Mouse (Mus musculus) NIH3T3 (cell line): Measurements from ENCODE around the gene Trmt1.
A peak's percentile ranks its signal among the peaks of the same experiment; 100 is the strongest.

Experiments used
- DNase-seq: peaks from one replicate; pipeline ENCODE4 v3.0.0-alpha.2; 2012; ENCODE audit warnings: low read depth

Gene Trmt1

GRCm38 (mm10) chr8:84709931-84710330, 23.8 kb downstream of the Trmt1 start:
- DNase-seq: no peak

DNA sequence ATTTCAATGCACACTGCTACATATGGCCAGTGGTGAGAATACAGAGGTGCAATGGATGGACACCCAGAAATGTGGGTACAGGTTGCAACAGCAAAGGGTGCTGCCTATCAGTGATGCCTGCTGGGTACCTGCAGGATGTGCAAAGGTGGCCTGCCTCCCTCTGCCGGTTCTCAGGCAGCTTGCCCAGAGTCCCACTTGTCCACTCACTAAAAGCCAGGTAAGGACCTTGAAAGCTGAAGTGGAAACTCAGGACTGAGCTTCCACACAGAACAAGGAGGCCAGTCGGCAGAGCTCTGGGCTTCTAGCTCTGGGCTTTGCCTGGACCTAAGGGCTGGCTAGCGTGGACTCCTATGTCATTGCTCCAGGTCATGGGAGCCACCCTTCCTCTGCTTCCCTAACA, 25.2 kb downstream of the Trmt1 start:
- DNase-seq: no peak

- DNase-seq: peak; percentile 84
These were observed 26.0 kb downstream of the Trmt1 start for GRCm38 (mm10) chr8:84711933-84712758.

DNA sequence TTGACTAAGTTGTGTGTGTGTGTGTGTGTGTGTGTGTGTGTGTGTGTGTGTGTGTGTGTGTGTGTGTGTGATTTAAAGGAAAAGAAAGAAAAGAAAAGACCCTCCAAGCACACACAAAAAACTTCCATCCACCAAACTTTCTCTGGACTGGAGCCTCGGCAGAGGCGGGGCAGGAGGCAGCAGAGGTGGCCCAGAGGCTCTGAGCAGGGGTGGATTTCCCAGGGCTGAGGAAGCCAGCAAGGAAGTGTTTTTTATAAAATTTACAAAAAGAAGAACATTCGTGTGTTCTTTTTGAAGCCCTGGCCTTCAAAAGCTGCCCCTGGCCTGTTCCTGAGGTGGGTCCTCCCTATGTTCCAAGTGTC, 26.6 kb downstream of the Trmt1 start:
- no peak for DNase-seq

DNA sequence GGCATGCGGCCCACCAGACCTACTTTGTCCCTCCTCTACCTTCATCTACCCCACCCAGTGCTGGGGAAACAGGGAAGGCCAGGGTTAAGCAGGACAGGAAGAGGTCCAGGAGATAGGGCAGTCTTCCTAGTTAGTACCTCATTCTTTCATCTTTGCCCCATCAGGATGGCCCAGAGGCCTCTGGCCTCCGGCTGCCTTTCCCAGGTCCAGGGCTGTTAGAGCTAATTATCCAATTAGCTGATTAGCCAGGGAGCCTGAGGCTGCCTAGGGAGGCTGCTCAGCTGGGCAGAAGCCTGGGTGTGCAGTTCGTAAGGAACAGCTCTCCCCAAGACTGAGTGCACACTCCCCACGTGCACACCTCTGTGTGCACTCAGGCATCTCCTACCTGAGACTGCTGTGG, 27.3 kb downstream of the Trmt1 start:
- DNase-seq: no peak

DNA sequence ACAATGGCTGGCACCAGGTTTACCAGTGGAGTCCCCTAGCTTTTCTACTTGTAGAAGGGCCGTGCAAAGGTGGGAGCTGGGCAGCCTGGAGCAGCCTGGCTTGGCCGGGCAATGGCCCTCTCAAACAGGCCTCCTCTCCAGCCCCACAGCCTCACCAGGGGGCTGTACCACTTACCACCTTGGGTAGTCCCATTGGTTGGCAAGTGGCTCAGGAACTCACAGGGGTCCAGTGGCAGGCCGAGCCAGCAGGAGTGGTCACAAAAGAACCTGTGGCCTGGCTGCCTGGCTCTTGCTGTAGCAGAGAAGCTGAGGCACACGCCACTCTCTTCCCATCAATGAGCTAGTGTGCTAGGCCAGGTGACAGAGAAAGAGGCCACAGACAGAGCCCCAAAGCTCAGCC, 28.1 kb downstream of the Trmt1 start:
- no peak for DNase-seq

DNA sequence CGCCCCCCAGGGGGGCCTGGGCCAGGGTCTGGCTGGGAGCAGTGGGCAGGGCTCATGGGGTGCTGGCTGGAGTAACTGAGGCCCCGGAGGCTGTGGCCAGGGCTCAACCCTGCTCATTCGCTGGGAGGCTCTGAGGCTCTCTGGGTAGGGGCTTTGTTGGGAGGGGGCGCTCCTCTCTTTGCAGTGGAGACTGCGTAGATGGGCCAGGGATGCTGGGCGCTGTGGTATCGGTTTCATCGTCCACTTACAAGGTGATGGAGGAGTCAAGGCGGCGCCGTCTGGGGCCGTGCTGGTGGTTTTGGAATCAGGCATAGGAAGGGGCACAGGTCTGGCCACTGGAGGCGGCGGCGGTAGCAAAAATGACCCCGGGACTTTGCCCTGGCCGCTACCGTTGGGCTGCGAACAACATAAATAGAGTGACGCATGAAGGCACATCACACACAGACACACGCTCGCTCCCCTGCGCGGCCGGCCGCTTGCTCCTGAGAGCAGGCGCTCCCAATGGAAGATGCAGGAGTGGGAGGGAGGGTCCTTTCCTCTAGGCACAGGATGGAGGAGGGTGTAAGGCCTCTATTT, 29.9 kb downstream of the Trmt1 start:
- no peak for DNase-seq

- no peak for DNase-seq
These were observed 30.7 kb downstream of the Trmt1 start for GRCm38 (mm10) chr8:84716790-84717189.

- DNase-seq: no peak
These were observed 32.4 kb downstream of the Trmt1 start for GRCm38 (mm10) chr8:84718476-84718875.

DNA sequence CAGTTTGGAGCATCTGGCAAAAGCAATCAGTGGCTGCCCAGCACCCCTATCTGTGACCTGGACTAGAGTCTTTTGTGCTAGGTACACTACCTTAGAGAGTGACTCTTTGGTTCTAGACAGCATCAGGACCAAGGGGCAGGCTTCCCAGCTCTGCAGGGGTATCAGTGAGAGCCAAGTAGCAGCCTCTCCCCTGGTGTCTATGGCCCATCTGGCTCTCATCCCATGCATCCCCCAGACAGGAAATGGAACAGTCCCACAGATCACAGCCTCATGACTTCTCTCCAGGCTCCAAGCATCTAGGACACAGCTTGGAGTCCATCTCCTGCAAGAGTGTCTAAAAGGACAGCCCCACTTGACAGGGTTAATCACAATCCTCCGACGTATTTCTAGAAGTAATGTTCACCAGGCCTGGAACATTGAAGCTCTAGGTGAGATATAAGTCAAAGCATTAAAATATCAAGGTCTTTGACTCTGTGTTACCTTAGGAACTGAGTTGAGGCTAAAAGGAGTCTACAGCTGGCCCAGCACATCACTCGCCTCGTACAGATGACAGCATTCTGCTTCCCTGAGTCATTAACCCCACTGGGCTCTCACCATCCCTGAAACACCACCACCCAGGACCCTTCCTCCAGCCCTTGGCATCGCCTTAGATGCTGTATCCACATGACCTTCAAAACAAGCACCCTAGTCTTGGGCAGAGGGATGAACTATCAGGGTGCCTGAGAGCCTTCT, 33.0 kb downstream of the Trmt1 start:
- DNase-seq: no peak

DNA sequence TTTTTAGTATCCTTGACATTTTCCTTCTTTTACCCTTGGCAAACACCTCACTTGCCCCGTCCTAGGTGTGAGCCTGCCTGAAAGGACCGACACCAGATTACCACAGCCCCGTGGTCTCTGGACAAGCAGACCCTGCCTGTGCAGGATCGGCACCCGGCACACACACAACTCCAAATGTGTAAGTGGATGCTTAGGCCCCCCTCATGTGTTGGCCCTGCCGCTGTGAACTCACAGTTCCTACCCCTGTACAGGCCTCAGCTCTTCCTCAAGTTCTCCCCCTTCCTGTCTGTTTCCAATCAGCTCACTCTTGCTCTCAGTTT, 36.4 kb downstream of the Trmt1 start:
- no peak for DNase-seq

DNA sequence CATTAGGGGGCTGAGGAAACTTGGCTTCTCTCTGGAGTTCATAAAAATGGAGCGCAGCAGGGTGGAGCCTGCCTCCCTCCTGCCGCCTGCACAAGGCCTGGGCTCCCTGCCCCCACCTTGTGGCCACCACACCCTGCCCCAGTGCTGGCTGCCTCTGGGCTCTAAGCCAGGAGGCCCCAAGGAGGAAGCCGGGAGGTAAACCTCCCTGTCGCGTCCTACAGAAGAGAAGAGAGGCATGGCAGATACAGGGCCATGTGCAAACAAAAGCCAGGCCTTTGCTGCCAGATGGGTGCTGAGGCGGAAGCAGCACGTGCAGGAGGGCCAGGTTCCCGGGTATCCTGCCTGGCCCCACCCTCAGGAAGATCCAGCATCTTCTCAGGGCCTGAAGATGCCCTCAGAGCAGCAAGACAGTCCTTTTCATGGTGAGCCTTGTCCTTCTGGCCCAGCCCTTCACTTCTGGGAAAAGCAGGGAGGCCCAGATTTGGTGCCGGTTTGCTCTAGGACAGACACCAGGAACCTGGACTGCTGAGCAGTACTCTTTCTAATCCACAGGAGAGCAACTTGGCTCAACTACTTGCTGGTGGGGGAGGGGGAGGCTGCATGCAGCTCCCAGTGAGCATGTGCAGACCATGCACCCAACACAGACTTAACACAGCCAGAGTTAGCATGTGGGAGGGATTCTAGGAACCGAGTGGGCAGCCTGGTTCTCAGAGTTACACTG, 36.9 kb downstream of the Trmt1 start, which contains the start of gene G430095P16Rik:
G430095P16Rik (plus strand) TSS at position 158 of the 721 bp plus-strand sequence.
- DNase-seq: peak; percentile 96

DNA sequence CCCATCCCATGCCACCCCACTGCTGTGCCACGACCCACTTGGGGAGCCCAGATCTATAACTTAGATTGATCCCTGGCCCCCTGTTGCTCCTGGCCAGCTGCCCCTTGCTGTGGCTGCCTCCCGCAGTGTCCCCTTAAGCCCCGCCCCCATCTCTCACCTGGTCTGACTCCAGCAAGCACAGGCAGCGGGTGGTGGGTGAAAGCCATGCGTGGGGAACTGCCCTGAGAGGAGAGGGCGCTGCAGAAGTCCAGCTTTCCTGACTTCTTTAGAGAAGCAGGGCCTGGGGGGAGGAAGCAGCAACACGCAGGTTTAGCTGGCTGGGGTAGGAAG, 37.4 kb downstream of the Trmt1 start:
- DNase-seq: no peak

GRCm38 (mm10) chr8:84724683-84725082, 38.6 kb downstream of the Trmt1 start:
- DNase-seq: no peak

DNA sequence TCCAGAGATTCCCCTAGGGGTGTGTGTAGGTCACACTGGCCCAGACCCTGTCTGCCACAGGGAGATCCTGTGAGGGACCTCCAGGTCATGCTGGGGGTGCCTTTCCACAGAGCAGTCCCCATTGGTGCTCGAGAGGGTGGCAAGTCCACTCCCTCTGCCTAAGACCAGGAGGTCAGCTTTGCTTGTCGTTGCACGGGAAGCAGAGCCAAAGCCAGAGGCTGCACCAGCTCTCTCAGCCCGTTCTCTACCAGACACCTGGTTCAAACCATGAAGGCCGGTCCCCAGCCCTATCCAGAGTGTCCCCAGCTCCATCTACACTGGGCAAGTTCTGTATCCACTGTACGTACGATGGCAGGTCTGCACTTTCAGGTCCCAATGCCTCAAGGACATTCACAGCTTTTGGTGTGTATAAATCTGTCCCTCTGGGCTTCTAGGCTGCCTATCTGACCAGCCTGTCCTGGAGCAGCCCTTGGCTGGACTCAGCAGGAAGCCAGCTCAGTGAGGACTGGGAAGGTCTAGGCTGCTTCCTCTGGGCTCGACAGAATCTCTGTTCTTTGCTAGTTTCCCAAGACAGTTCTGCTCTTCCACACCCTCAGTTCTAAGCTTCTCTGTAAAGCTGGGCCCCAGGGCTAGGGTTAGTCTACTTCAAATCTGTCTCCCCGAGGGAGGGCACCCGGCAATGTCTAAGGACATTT, 39.3 kb downstream of the Trmt1 start:
- DNase-seq: no peak

GRCm38 (mm10) chr8:84725941-84726259, 39.8 kb downstream of the Trmt1 start:
- DNase-seq: peak; percentile 76

- DNase-seq: no peak
These were observed 42.4 kb downstream of the Trmt1 start for GRCm38 (mm10) chr8:84728474-84728873.

GRCm38 (mm10) chr8:84729921-84730362, 43.8 kb downstream of the Trmt1 start:
- no peak for DNase-seq

DNA sequence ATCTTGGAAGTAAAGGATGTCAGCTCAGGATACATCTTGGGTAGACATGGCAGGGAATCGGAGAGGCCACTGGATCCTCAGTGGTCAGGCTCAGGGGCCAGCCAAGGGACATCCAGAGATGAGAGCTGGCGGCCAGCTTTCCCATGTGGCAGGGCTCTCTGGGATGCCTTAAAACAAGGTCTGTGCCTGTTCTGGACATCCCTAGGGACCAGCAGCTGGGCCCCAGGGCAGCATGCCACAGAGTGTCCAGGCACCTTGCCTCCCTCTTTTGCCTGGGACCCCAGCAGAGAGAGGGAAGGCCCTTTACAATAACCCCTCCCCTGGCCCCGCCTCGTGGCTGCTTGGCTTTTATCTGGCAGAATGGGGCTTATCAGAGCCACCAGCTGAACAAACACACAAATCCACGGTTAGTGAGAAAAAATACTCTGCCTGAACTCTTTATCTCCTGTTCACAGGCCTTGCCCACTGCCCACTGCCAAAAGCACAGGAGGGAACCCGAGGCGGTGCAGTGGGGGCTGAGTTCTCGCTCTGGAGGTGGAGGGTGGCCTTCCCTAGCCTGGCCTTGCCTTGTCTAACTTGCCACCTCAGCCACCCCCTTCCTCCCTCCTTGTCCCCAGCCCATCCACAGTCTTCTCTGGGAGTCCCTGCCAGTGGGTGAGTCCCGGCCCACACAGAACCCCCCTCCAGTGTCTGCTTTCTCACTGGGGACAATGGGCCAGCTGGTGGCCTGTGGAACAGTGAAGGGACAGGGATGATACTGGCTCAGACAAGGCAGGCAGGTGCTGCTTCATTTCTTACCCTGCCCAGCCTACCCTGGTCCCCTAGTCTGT, 44.6 kb downstream of the Trmt1 start:
- DNase-seq: no peak

DNA sequence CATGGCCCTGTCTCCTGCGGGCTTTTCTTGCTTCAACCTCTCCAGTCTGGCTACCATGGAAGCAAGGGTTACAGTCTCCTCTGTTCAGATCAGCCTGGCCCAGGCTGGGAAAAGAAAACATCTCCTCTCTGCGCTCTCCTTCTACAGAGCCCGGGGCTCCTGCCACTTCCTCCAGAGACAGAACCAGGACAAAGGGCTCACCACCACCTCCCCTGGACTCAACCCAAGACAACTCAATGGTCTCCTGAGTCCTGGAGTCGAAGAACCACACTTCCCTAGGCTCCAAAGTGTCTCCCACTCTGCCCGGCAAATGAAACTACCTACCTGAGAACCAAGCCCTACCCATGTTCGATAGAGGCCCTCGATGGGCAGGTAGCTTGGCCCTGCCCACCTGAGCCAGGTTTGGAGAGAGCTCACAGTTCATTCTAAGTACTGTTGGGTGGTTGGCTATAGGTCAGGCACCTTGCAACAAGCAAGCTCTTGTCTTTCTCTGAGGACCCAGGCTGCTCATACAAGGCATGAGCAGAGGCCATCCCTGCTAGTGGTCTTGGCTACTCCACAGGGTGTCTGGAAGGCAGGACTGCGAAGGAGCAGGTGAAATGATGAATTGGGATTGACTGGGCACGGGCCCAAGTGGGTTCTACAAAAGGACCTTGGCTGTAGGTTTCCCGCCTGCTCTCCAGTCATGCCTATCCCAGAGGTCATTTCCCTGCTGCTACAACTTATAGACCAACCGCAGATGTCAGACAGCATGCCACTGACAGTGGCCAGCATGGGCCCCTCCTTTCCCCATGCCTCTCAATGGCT, 45.5 kb downstream of the Trmt1 start:
- peak; percentile 46 for DNase-seq
